Mouse (Mus musculus) layer of hippocampus, adult 9-11 months (tissue): ENCODE results near the gene 4931422A03Rik.

Experiments used
- DNase-seq: peaks from one replicate; pipeline ENCODE4 v3.0.0; 2022

4931422A03Rik gene

DNA sequence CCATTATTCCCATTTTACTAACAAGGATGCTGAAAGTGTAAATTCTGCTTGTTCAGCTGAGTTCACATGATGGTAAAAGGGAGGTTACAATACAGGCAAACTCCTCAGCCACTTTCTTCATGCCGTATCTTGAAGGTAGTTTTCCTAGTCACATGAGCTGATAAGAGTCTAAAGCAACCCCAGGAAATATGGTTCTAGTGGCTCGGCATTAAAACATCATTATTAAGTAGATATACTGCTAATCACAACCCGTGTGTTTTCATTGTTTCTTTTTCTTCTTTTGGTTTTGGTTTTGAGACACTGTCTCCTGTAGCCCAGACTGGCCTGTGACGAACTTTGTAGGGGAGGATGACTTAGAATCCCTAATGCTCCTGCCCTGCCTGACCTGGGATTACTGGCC lies 60.0 kb downstream of the 4931422A03Rik start:
- no peak for DNase-seq

GRCm38 (mm10) chr2:103965391-103965790 lies 62.8 kb downstream of the 4931422A03Rik start:
- DNase-seq: no peak

DNA sequence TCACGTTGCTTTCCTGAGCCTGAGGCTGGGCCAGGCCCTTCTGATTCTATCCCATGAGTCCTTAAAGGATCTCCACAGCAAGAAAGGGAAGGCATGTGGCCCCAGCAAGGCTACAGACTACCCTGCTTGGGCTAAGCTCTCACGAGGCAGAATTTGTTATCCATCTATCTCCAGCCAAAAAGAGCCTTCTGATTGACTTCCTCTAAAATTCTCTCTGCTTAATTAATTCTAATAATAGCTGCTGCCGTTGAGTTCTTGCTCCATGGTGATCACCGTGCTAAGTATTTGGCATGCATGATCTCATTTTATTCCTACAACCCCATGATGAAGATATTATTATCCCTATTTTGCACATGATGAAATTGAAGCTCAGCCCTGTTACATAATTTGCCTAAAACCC lies 65.8 kb downstream of the 4931422A03Rik start:
- DNase-seq: peak; percentile 22

DNA sequence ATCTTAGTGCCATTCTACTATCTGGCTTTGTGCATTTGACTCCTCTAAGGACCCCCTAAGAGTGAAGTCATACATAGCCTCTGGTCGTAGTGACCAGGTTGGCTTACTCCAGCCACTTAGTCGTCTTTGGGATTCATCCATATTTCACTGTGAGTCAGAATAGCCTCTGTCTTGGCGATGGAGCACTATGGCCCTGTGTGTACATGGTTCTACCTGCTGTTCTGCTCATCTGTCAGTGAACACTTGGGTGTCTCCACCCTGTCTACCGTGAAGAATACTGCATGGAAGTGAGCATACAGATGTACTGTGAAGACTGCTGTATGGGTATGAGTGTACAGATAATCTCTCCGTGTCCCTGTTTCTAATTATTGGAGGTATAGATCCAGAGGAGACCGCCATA lies 68.6 kb downstream of the 4931422A03Rik start:
- no peak for DNase-seq

DNA sequence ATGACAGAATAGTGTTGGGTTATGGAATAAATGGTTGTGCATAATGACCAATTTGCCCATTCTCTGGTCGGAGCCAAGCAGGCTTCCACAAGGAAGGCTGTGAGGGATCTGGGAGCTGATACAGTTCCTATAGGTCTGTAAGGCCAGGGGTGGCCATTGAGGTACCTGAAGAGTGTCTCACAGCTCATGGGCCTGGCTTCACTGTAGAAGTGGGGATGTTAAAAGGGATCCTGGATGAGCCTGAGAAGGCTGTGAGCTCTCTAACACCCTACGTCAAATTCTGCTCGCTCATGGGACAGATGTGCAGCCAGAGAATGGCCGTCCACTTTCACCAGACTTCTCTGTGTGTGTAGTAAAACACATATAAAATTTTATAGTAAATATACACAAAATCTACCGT lies 69.1 kb downstream of the 4931422A03Rik start:
- DNase-seq: no peak

DNA sequence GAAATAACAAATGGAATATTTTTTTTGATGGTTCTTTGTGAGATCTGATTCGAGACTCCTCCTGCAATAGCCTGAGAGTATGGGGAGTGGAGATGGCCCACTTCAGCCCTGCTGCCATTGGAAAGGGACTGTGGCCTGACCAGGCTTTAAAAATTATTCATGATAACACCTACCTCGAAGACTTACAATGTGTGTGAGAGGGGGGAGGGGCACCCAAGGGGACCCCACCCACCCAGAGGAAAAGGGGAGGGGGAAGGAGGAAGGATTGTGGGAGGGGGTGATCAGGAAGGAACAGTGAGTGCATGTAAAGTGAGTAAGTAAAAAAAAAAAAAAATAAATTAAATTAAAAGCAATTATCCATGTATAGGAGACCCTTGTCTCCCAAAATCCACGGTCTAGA lies 69.5 kb downstream of the 4931422A03Rik start:
- no peak for DNase-seq

- DNase-seq: no peak
Observed at GRCm38 (mm10) chr2:103957649-103958546, 70.3 kb downstream of the 4931422A03Rik start, which contains the start of gene Lmo2. TSS of gene Lmo2 (plus strand) at chr2:103957986.

GRCm38 (mm10) chr2:103956867-103957266 lies 71.3 kb downstream of the 4931422A03Rik start:
- no peak for DNase-seq

- no peak for DNase-seq
Observed at GRCm38 (mm10) chr2:103955714-103956113, 72.4 kb downstream of the 4931422A03Rik start.

GRCm38 (mm10) chr2:103953050-103953835 lies 74.9 kb downstream of the 4931422A03Rik start:
- DNase-seq: peak; percentile 50

DNA sequence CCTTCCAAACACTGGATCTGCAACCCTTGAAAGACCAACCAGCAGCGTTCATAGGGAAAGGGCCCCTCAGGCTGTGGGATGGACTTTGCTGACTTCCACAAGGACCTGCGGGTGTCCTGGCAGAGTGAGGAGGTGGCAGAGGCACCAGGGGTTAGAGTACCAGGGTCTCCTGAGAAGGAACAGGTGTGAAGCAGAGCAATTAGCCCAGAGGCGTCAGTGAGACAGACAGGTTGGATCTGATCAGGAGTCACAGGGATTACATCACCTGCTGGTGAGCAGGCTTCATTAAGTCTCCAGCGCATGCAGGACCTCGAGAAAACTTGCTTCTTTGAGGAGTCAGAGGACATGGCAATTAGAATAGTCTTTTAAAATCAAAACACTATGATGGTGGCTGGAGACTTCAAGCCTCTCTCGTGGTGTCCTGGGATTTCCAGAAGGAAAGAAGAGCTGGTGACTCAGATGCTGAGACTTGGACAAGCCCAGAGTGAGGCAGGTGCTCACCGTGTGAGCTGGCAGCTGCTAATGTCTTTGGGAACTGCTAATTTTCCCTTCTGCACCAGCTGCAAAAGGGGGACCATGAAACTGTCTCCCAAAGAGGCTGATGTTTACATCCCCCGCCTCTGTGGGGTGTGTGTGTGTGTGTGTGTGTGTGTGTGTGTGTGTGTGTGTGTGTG lies 80.0 kb downstream of the 4931422A03Rik start:
- no peak for DNase-seq

- peak; percentile 14 for DNase-seq
Observed at GRCm38 (mm10) chr2:103946892-103947291, 81.3 kb downstream of the 4931422A03Rik start.

GRCm38 (mm10) chr2:103945571-103946092 lies 82.5 kb downstream of the 4931422A03Rik start:
- peak; percentile 52 for DNase-seq

GRCm38 (mm10) chr2:103944859-103945258 lies 83.3 kb downstream of the 4931422A03Rik start:
- peak; percentile 43 for DNase-seq

- DNase-seq: no peak
Observed at GRCm38 (mm10) chr2:103941085-103941484, 87.1 kb downstream of the 4931422A03Rik start.

- no peak for DNase-seq
Observed at GRCm38 (mm10) chr2:103939003-103939402, 89.2 kb downstream of the 4931422A03Rik start.

DNA sequence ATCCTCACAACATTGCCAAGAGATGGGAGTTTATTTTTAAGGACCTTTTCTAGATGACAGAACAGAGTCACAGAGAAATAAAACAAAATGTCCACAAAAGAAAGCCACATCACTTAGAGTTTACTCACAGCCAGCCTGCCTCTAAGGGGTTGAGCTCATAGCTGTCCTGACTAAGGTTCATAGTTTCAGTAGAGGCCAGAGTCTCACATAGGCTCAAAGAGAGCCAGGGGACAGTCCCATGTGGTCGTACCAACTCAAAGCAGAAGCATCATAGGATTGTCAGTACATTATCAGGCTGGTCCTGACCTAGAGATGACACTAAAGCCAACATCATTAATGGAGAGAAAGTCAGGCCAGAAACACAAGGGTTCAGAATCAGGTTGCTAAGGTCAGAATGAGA lies 89.6 kb downstream of the 4931422A03Rik start:
- DNase-seq: no peak

- DNase-seq: no peak
Observed at GRCm38 (mm10) chr2:103937670-103938069, 90.5 kb downstream of the 4931422A03Rik start.

DNA sequence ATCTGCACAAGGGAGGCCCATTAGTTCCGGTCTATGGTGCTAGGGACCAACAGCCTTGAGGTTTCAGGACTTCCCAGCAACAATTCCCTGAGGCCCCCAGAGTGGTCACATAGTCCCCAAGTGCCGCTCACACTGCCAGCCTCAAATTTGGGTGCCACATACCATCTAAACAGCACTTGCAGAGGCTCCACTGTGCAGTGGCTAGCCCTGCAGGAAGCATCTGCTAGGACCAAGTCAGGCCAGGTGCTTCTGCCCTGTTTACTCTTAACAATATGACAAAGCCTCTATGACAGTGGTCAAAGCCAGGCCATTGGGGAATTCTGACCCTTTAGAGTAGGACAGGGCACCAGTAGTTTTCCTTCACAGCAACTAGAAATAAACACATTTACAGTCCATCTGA lies 91.5 kb downstream of the 4931422A03Rik start:
- no peak for DNase-seq

- no peak for DNase-seq
Observed at GRCm38 (mm10) chr2:103935691-103936435, 92.3 kb downstream of the 4931422A03Rik start.

DNA sequence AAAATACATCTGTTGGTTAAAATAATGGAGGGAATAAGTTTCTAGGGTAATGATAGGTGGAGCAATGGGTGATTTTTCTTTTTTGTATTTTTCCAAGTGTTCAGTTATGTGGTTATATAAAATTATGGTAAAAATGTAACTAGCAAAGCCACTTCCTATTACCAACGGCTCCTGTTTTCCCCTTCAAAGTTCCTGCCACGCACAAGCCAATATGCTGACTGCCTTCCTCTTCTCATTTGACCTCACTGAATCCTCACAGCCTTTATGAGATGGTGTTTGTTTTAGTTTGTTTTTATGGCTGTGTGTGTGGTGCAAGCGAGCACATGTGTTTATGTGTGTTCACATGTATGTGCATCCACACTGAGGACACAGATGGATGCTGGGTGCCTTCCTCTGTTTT lies 93.5 kb downstream of the 4931422A03Rik start:
- no peak for DNase-seq

DNA sequence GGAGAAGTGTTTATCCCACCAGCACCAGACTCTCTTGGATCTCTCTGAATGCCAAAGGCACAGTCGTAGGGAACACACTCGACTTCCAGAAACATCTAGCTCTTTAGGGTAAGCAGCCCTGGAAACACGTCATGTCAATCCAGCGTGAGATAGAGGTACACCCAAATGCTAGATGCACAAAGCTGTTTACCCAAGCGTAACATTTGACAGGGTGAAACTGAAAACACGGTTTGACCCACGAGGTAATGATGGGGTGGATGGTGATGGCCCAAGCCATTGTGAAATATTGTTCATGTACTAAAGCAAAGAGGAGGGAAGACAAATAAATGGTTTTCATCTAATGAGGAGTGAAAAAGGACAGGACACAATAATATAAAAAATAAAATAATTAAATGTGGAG lies 93.9 kb downstream of the 4931422A03Rik start:
- DNase-seq: no peak
